Mouse (Mus musculus) CH12.LX (cell line): ENCODE data around the gene Selenov. TPM values are rescaled to one million over a fixed set of nuclear protein-coding genes. Genes with fewer than 3 reads are reported as not detected.

ENCODE experiments used
- DNase-seq: peaks from one replicate; pipeline ENCODE4 v3.0.0-alpha.2; 2013; ENCODE audit errors: extremely low read depth
- H3K27ac ChIP-seq: 2 replicates; pipeline ENCODE4 v1.5.1; 2012; ENCODE audit warnings: low read depth, mild to moderate bottlenecking, control low read depth, moderate library complexity; ENCODE audit not compliant: insufficient read depth
- H3K27me3 ChIP-seq: replicated peaks from 2 replicates; pipeline ENCODE3; 2012; ENCODE audit warnings: inconsistent platforms
- H3K36me3 ChIP-seq, 2 experiments: replicated peaks in 1 of 2; 2 replicates each; pipeline versions ENCODE3 to v1.6.1; 2012; ENCODE audit warnings: inconsistent platforms in 1 of 2, low read length in 1 of 2, mild to moderate bottlenecking in 1 of 2, mixed read lengths in 1 of 2, moderate library complexity in 1 of 2; ENCODE audit not compliant: control insufficient read depth in 1 of 2, insufficient read depth in 1 of 2
- H3K4me1 ChIP-seq, 2 experiments: 2 replicates each; pipeline ENCODE4 v1.6.1; 2012; ENCODE audit warnings: inconsistent platforms in 1 of 2, moderate library complexity in 1 of 2; ENCODE audit not compliant: insufficient read depth in 2 of 2, control insufficient read depth in 1 of 2
- H3K4me2 ChIP-seq: 2 replicates; pipeline ENCODE4 v1.6.1; 2012; ENCODE audit warnings: low read depth, mild to moderate bottlenecking, control low read depth; ENCODE audit not compliant: poor library complexity, insufficient read depth, severe bottlenecking
- H3K4me3 ChIP-seq, 3 experiments: fragments of 150-350 bp in 1 of 3; sonication (generic) in 1 of 3; replicated peaks in 1 of 3; 2 replicates each; pipeline versions ENCODE3 to v1.5.1; 2011 to 2012; ENCODE audit warnings: low read depth in 2 of 3, low read length in 2 of 3, mild to moderate bottlenecking in 2 of 3, moderate library complexity in 2 of 3, control low read depth in 1 of 3, improper control_type of control experiment in 1 of 3, inconsistent platforms in 1 of 3, mixed read lengths in 1 of 3; ENCODE audit not compliant: poor library complexity in 1 of 3
- H3K79me2 ChIP-seq: replicated peaks from 2 replicates; pipeline ENCODE4 v1.6.1; 2012; ENCODE audit warnings: mild to moderate bottlenecking, moderate library complexity; ENCODE audit not compliant: control insufficient read depth, poor library complexity, insufficient read depth, severe bottlenecking; ENCODE audit errors: extremely low read depth
- H3K9ac ChIP-seq: 2 replicates; pipeline ENCODE4 v1.6.1; 2012; ENCODE audit warnings: low read depth, mild to moderate bottlenecking, control low read depth, moderate library complexity; ENCODE audit not compliant: insufficient read depth
- H3K9me3 ChIP-seq: replicated peaks from 2 replicates; pipeline ENCODE3; 2012; ENCODE audit warnings: low read length, inconsistent platforms, mixed read lengths
- BHLHE40 ChIP-seq: IDR thresholded peaks from 2 replicates; pipeline ENCODE4 v1.6.1; 2011; ENCODE audit warnings: mild to moderate bottlenecking, low read depth, low read length, improper control_type of control experiment
- CHD2 ChIP-seq: IDR thresholded peaks from 2 replicates; pipeline ENCODE4 v1.6.1; 2011; ENCODE audit warnings: low read length, improper control_type of control experiment
- CTCF ChIP-seq, 2 experiments: IDR thresholded peaks in 1 of 2; conservative IDR thresholded peaks in 1 of 2; 2 replicates each; pipeline ENCODE4 v1.5.1; 2011 to 2012; ENCODE audit warnings: low read depth in 2 of 2, low read length in 2 of 2, improper control_type of control experiment in 1 of 2, inconsistent platforms in 1 of 2, mild to moderate bottlenecking in 1 of 2, moderate library complexity in 1 of 2
- ELF1 ChIP-seq: IDR thresholded peaks from 2 replicates; pipeline ENCODE4 v1.6.1; 2014; ENCODE audit warnings: low read depth, mild to moderate bottlenecking, inconsistent platforms, low read length, improper control_type of control experiment
- EP300 ChIP-seq: IDR thresholded peaks from 2 replicates; pipeline ENCODE4 v1.6.1; 2011; ENCODE audit warnings: low read length, improper control_type of control experiment
- GABPA ChIP-seq: IDR thresholded peaks from 2 replicates; pipeline ENCODE4 v1.6.1; 2012; ENCODE audit warnings: low read depth, low read length, improper control_type of control experiment, inconsistent platforms; ENCODE audit not compliant: insufficient replicate concordance
- HCFC1 ChIP-seq: IDR thresholded peaks from 2 replicates; pipeline ENCODE4 v1.6.1; 2012; ENCODE audit warnings: low read depth, mild to moderate bottlenecking, inconsistent platforms, low read length, improper control_type of control experiment
- IRF4 ChIP-seq: IDR thresholded peaks from 2 replicates; pipeline ENCODE4 v1.6.1; 2014; ENCODE audit warnings: low read depth, mild to moderate bottlenecking, inconsistent platforms, low read length, improper control_type of control experiment
- JUND ChIP-seq: conservative IDR thresholded peaks from 2 replicates; pipeline ENCODE4 v1.6.1; 2011; ENCODE audit warnings: low read depth, low read length, improper control_type of control experiment
- KAT2A ChIP-seq: IDR thresholded peaks from 2 replicates; pipeline ENCODE4 v1.6.1; 2012; ENCODE audit warnings: low read length, improper control_type of control experiment, inconsistent platforms; ENCODE audit not compliant: insufficient replicate concordance
- MAX ChIP-seq: IDR thresholded peaks from 2 replicates; pipeline ENCODE4 v1.6.1; 2011; ENCODE audit warnings: low read length, improper control_type of control experiment
- MEF2A ChIP-seq: IDR thresholded peaks from 2 replicates; pipeline ENCODE4 v1.6.1; 2014; ENCODE audit warnings: low read depth, mild to moderate bottlenecking, inconsistent platforms, low read length, improper control_type of control experiment, borderline replicate concordance
- MXI1 ChIP-seq: IDR thresholded peaks from 2 replicates; pipeline ENCODE4 v1.6.1; 2011; ENCODE audit warnings: mild to moderate bottlenecking, low read depth, low read length, improper control_type of control experiment
- MYC ChIP-seq: IDR thresholded peaks from 2 replicates; pipeline ENCODE4 v1.6.1; 2011; ENCODE audit warnings: low read depth, mild to moderate bottlenecking, improper control_type of control experiment, low read length
- NRF1 ChIP-seq: IDR thresholded peaks from 2 replicates; pipeline ENCODE4 v1.6.1; 2014; ENCODE audit warnings: low read depth, mild to moderate bottlenecking, inconsistent platforms, low read length, improper control_type of control experiment, moderate library complexity
- POLR2A ChIP-seq: IDR thresholded peaks from 2 replicates; pipeline ENCODE4 v1.6.1; 2011; ENCODE audit warnings: low read depth, mild to moderate bottlenecking, improper control_type of control experiment, low read length
- POLR2AphosphoS2 ChIP-seq: IDR thresholded peaks from 2 replicates; pipeline ENCODE4 v1.6.1; 2011; ENCODE audit warnings: low read depth, low read length, improper control_type of control experiment
- RAD21 ChIP-seq: IDR thresholded peaks from 2 replicates; pipeline ENCODE4 v1.6.1; 2011; ENCODE audit warnings: low read depth, mild to moderate bottlenecking, low read length, improper control_type of control experiment, moderate library complexity
- SMC3 ChIP-seq: IDR thresholded peaks from 2 replicates; pipeline ENCODE4 v1.6.1; 2011; ENCODE audit warnings: low read depth, low read length, improper control_type of control experiment
- TBP ChIP-seq: conservative IDR thresholded peaks from 2 replicates; pipeline ENCODE4 v1.6.1; 2011; ENCODE audit warnings: low read depth, low read length, improper control_type of control experiment
- TCF12 ChIP-seq: IDR thresholded peaks from 2 replicates; pipeline ENCODE4 v1.6.1; 2014; ENCODE audit warnings: low read depth, mild to moderate bottlenecking, inconsistent platforms, low read length, improper control_type of control experiment
- USF1 ChIP-seq: IDR thresholded peaks from 2 replicates; pipeline ENCODE4 v1.6.1; 2014; ENCODE audit warnings: low read depth, mild to moderate bottlenecking, inconsistent platforms, low read length, improper control_type of control experiment
- USF2 ChIP-seq: conservative IDR thresholded peaks from 2 replicates; pipeline ENCODE4 v1.6.1; 2011; ENCODE audit warnings: low read depth, low read length, improper control_type of control experiment
- ZKSCAN1 ChIP-seq: IDR thresholded peaks from 2 replicates; pipeline ENCODE4 v1.6.1; 2012; ENCODE audit warnings: low read depth, inconsistent platforms, low read length, improper control_type of control experiment, borderline replicate concordance
- ZNF384 ChIP-seq: IDR thresholded peaks from 2 replicates; pipeline ENCODE4 v1.6.1; 2012; ENCODE audit warnings: low read depth, low read length, improper control_type of control experiment, inconsistent platforms
- dilution Hi-C: fragments of 300-500 bp; cut with MboI; formaldehyde crosslinking; loops from 2 replicates; pipeline ENCODE4 v1.14.3; 2020; ENCODE audit warnings: low sequenced_read_pairs; ENCODE audit not compliant: extremely low pct_unique_long_range_greater_than_20kb, extremely low pct_ligation_motif_present
- in situ Hi-C: fragments of 300-500 bp; cut with MboI; formaldehyde crosslinking; loops from 3 replicates; pipeline ENCODE4 v1.14.3; 2019; ENCODE audit warnings: low sequenced_read_pairs, low pct_ligation_motif_present, low pct_unique_long_range_greater_than_20kb, mixed read lengths
- polyA plus RNA-seq: library from polyadenylated mRNA; unstranded; fragments of >175 nt; gene quantifications from 2 replicates; pipeline ENCODE4 v1.2.1, GENCODE M21; 2012; ENCODE audit warnings: low read depth; ENCODE audit not compliant: insufficient read length
- total RNA-seq, 2 experiments: library from RNA; depleted of rRNA; stranded (reverse); fragments of 300-350 nt in 1 of 2; fragments of >200 nt in 1 of 2; gene quantifications; 2 replicates each; pipeline ENCODE4 v1.2.3; 2012 to 2014

Selenov gene
- total RNA-seq (2012; rRNA removed), result not detected in 2 replicates
- not detected in 2 replicates for total RNA-seq (2014; rRNA removed)
- not detected in 2 replicates for polyA plus RNA-seq

DNA sequence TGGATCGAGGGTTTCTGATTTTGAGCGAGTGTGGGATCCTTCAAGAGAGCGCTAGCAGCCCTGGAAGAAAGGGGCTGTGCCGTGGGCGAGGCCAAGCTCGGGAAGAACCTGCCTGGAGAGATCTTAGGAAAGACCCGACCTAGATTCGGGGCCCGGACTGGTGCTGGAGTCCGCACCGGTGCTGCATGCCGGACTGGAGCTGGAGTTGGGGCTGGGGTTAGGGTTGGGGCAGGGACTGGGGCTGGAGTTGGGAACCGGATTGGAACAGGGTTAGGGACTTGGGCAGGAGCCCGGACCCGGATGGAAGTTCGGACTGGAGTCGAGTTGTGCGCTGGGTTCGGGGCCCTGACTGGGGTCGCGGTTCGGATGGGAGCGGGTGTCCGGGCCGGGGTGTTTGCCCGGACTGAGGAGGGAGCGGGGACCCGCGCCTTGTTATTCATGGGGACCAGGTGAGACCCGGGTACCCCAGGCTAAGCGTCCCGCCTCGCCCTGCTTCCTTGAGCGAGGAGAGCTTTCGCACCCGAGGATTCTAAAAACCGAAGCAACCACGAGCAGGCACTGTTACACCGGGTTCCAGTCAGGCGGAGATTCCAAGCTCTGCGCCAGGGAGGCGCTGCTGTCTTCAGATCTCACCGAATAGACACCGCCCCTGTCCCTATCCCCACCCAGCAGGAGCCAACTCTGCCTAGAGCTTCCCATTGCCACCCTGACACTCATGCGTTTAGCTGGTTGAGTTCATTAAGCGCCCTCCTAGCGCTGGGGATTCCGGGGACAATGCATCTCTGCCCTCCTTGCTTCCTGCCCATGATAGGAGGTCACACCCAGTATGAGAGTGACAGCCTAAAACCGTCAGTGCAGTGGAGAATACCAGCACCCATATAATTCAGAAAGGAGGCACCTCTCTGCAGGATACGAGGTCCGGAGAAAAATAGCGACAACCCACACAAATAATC, at the start of gene Selenov:
Gene Selenov (minus strand): TSS at position 549 of the 953 bp plus-strand sequence.
- no peaks in the 10 kb centered on the region for H3K79me2 ChIP-seq
- no peak within 1 kb of the TSS for H3K4me3 ChIP-seq
- dilution Hi-C loops, result no loop called here

DNA sequence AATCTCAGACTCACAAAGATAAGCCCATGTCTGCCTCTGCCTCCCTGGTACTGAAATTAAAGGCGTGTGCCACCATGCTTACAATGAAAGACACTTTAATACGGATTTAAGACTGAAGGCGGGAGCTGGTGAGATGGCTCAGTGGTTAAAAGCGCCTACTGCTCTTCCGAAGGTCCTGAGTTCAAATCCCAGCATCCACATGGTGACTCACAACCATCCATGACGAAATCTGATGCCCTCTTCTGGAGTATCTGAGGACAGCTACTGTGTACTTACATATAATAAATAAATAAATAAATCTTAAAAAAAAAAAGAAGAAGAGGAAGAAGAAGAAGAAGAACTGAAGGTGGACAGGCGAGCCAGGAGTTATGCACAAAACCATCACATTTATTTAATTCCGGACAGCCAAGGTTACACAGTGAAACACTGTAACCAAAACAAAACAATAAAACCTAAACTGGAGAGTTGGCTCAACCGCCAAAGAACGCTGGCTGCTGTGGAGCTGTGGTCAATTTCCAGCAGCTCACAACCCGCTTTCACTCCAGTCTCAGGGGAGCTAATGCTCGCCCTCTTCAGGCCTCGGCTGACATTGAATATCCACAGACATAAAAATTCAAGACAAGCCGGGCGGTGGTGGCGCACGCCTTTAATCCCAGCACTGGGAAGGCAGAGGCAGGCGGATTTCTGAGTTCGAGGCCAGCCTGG, 48.4 kb upstream of the Selenov start:
- in situ Hi-C loops (no loop called here), dilution Hi-C loops (no loop called here)
- Histone ChIP-seq H3K27ac (peak overlapping the region; percentile 85), H3K36me3 (peaks cover 14 to 23% of the 10 kb centered on the region in 2 experiments), H3K27me3 (no peaks in the 10 kb centered on the region), H3K4me1 (peaks cover 9 to 23% of the 10 kb centered on the region in 2 experiments), H3K9ac (peak overlapping the region; percentile 81), H3K79me2 (peaks cover 38% of the 10 kb centered on the region), H3K4me3 (peak overlapping the region; percentile 51 to 93 (median 81)), H3K4me2 (peak overlapping the region; percentile 54), H3K9me3 (no peaks in the 10 kb centered on the region)
- DNase-seq, result peak; percentile 88
- no peak for TF ChIP-seq JUND
- 0 out of 2 replicates have a peak, but pooled peaks have one; percentile 33 for TF ChIP-seq IRF4
- 0 out of 2 replicates have a peak, but pooled peaks have one; percentile 10 for TF ChIP-seq HCFC1
- no peak for TF ChIP-seq MEF2A
- TF ChIP-seq ZNF384, result peak; percentile 46; the same call in 1 of the 2 replicates
- TF ChIP-seq EP300, result no peak
- peak in 1 of 2 experiments; percentile 71; a peak in 2 of 4 replicates for TF ChIP-seq CTCF (conservative IDR thresholded peaks at IDR 0.05 in 1 of 2, IDR thresholded peaks at IDR 0.05 in 1 of 2; ENCODE audit: low read depth in 2 of 2, low read length in 2 of 2)
- no peak; the same call in 1 of the 2 replicates for TF ChIP-seq MYC
- 0 out of 2 replicates have a peak, but pooled peaks have one; percentile 31 for TF ChIP-seq CHD2
- TF ChIP-seq MAX, result 0 out of 2 replicates have a peak, but pooled peaks have one; percentile 22
- TF ChIP-seq KAT2A, result 0 out of 2 replicates have a peak, but pooled peaks have one; percentile 44
- TF ChIP-seq BHLHE40, result 0 out of 2 replicates have a peak, but pooled peaks have one; percentile 26
- TF ChIP-seq NRF1, result no peak
- no peak for TF ChIP-seq USF2
- 0 out of 2 replicates have a peak, but pooled peaks have one; percentile 39 for TF ChIP-seq POLR2A
- peak; percentile 14 for TF ChIP-seq RAD21
- 0 out of 2 replicates have a peak, but pooled peaks have one; percentile 57 for TF ChIP-seq TBP
- peak; percentile 37; the same call in 1 of the 2 replicates for TF ChIP-seq ELF1
- TF ChIP-seq ZKSCAN1, result no peak
- TF ChIP-seq, all 38 proteins: peak for 12

More for the DNA sequence above, at the start of gene Selenov:
- no peak for DNase-seq
- no peak within 1 kb of the TSS for H3K4me2 ChIP-seq
- TF ChIP-seq TBP (no peak), MXI1 (no peak), POLR2AphosphoS2 (no peak), ELF1 (no peak), TCF12 (no peak), IRF4 (no peak), USF2 (no peak), USF1 (no peak), MEF2A (no peak), BHLHE40 (no peak), GABPA (no peak), SMC3 (no peak)
- no peak within 1 kb of the TSS for H3K9ac ChIP-seq
- no peak within 1 kb of the TSS for H3K27ac ChIP-seq
- H3K36me3 ChIP-seq, result no peaks in the 10 kb centered on the region
- in situ Hi-C loops, result no loop called here
- H3K4me1 ChIP-seq, result no peaks in the 10 kb centered on the region
- H3K9me3 ChIP-seq, result peaks cover 5% of the 10 kb centered on the region
- no peaks in the 10 kb centered on the region for H3K27me3 ChIP-seq
